Mouse (Mus musculus) spleen, adult 10 weeks (tissue): ENCODE results near the gene Lrfn1. TPM values are rescaled to one million over a fixed set of nuclear protein-coding genes. Genes with fewer than 3 reads are reported as not detected.

Source experiments
- polyA plus RNA-seq: library from polyadenylated mRNA; stranded (reverse); fragments of 350-450 nt; fragmentation: Illumina TruSeq; extraction: RNeasy Lipid Tissue Mini Kit (QIAGEN cat#74804); gene quantifications from one replicate; pipeline ENCODE4 v1.2.3, GENCODE M21; 2015; ENCODE audit warnings: low replicate concordance; ENCODE audit not compliant: insufficient read depth

The Lrfn1 gene
- polyA plus RNA-seq: 0.29 TPM

GRCm38 (mm10) chr7:28451531-28452360, at the start of gene Lrfn1:
TSS of gene Lrfn1 (plus strand) at chr7:28451980.

GRCm38 (mm10) chr7:28436932-28437570, 14.7 kb upstream of the Lrfn1 start, which contains the start of gene Gmfg:
TSS of gene Gmfg (plus strand) at chr7:28437447.

GRCm38 (mm10) chr7:28510405-28510974, 58.7 kb downstream of the Lrfn1 start, which contains the start of gene Ifnl2:
TSS of gene Ifnl2 (minus strand) at chr7:28510455.

Other genes with a start within 250 kb of the Lrfn1 start
- 4.0 TPM for gene Eid2, start 184.1 kb upstream of the Lrfn1 start, polyA plus RNA-seq
- gene Eid2b, start 174.2 kb upstream of the Lrfn1 start, polyA plus RNA-seq: 6.2 TPM
- gene Selenov, start 160.8 kb upstream of the Lrfn1 start, polyA plus RNA-seq: not detected
- not detected for gene Dll3, start 149.7 kb upstream of the Lrfn1 start, polyA plus RNA-seq
- gene Timm50, start 139.9 kb upstream of the Lrfn1 start, polyA plus RNA-seq: 17.4 TPM
- 76.8 TPM for gene Supt5, start 113.2 kb upstream of the Lrfn1 start, polyA plus RNA-seq
- 2,610 TPM for gene Rps16, start 101.3 kb upstream of the Lrfn1 start, polyA plus RNA-seq
- 62.1 TPM for gene Plekhg2, start 79.4 kb upstream of the Lrfn1 start, polyA plus RNA-seq
- gene Zfp36, start 71.7 kb upstream of the Lrfn1 start, polyA plus RNA-seq: 93.6 TPM
- 6.7 TPM for gene Med29, start 59.3 kb upstream of the Lrfn1 start, polyA plus RNA-seq
- 170 TPM for gene Paf1, start 59.0 kb upstream of the Lrfn1 start, polyA plus RNA-seq
- gene Gmfg, start 14.5 kb upstream of the Lrfn1 start, polyA plus RNA-seq: 376 TPM
- not detected for gene Ifnl2, start 58.5 kb downstream of the Lrfn1 start, polyA plus RNA-seq
- gene Ifnl3, start 70.9 kb downstream of the Lrfn1 start, polyA plus RNA-seq: not detected
- 0.75 TPM for gene Sycn, start 88.9 kb downstream of the Lrfn1 start, polyA plus RNA-seq
- 0.25 TPM for gene Nccrp1, start 95.3 kb downstream of the Lrfn1 start, polyA plus RNA-seq
- 11.7 TPM for gene Samd4b, start 146.2 kb downstream of the Lrfn1 start, polyA plus RNA-seq
- gene Pak4, start 146.2 kb downstream of the Lrfn1 start, polyA plus RNA-seq: 4.7 TPM
- not detected for gene Acp7, start 179.4 kb downstream of the Lrfn1 start, polyA plus RNA-seq
- 1.8 TPM for gene Fbxo27, start 240.9 kb downstream of the Lrfn1 start, polyA plus RNA-seq